Mouse (Mus musculus) E14TG2a.4 (cell line): ENCODE measurements around the gene Dirc2.

Experiments used
- CTCF ChIP-seq: conservative IDR thresholded peaks from 2 replicates; pipeline ENCODE4 v1.5.1; 2014; ENCODE audit warnings: low read length
- NANOG ChIP-seq: IDR thresholded peaks from 2 replicates; pipeline ENCODE4 v1.6.1; 2014; ENCODE audit warnings: borderline replicate concordance, low read length, mixed read lengths

GRCm38 (mm10) chr16:35779681-35780080 is 10.5 kb upstream of the Dirc2 start:
- TF ChIP-seq CTCF (no peak), NANOG (no peak)
